Mouse (Mus musculus): Measurements from ENCODE around the gene Morn3. TPM values are rescaled to one million over a fixed set of nuclear protein-coding genes. Genes with fewer than 3 reads are reported as not detected.

Morn3 gene
- polyA plus RNA-seq, 1 experiment, result not detected

DNA sequence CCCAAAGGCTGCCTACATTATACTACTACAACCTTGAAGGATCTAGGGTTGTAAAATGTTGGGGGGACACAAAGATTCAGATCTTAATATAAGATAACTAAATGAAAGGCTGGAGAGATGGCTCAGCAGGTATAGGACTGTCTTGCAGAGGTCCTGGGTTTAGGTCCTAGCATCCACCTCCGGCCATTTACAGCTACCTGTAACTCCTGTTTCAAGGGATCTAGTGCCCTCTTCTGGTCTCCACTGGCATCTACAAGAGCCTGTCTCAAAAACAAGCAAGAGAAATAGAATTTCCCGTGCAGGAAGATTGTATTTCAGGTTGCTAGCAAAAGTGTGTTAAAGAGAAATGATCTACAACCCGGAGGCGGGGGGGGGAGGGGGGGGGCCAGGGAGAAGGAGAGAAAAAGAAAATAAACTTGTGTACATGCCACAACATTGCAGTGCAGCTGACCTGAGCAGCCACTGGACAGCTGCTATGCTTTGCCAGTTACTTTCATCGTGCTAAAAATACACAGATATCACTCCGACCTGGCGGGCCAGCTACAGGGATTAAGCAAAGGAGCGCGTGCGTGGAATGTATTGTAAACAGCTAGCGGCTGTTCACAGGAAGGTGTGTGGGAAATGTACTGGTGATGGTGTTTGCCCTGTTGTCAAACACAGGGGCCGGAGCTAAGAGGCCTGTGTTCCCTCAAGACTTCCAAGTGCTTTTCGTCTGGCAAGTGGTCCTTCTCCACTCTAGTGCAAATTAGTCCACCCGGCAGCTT, 13.1 kb upstream of the Morn3 start:
- WGBS, result 39% methylated on average over 14 of the region's 14 CpGs
- H3K27me3 ChIP-seq (ENCODE audit: control insufficient read depth, insufficient read depth, low read length), result no peaks in the 10 kb centered on the region
- H3K36me3 ChIP-seq (ENCODE audit: control insufficient read depth, insufficient read depth, low read length), result no peaks in the 10 kb centered on the region
- TF ChIP-seq CTCF (IDR thresholded peaks at IDR 0.05; ENCODE audit: extremely low read depth, insufficient read length, insufficient replicate concordance, low read depth, low read length) (peak; percentile 56; the same call in 1 of the 2 replicates), POLR2A (IDR thresholded peaks at IDR 0.05; ENCODE audit: low read depth, low read length) (no peak)
- H3K4me3 ChIP-seq (ENCODE audit: low read depth, low read length), result no peak overlapping the region
- H3K4me1 ChIP-seq (ENCODE audit: control insufficient read depth, insufficient read depth, insufficient read length, low read length), result no peaks in the 10 kb centered on the region; the same call in 1 of the 2 replicates
- peak overlapping the region; percentile 55 for H3K27ac ChIP-seq (ENCODE audit: insufficient read depth, low read depth, low read length)

GRCm38 (mm10) chr5:123058251-123059102, 11.7 kb upstream of the Morn3 start:
- Histone ChIP-seq H3K4me1 (ENCODE audit: control insufficient read depth, insufficient read depth, insufficient read length, low read length) (no peaks in the 10 kb centered on the region; the same call in 1 of the 2 replicates), H3K4me3 (ENCODE audit: low read depth, low read length) (peak overlapping the region; percentile 66), H3K27ac (ENCODE audit: insufficient read depth, low read depth, low read length) (peak overlapping the region; percentile 50), H3K27me3 (ENCODE audit: control insufficient read depth, insufficient read depth, low read length) (no peaks in the 10 kb centered on the region), H3K36me3 (ENCODE audit: control insufficient read depth, insufficient read depth, low read length) (no peaks in the 10 kb centered on the region)
- no peak for TF ChIP-seq POLR2A (IDR thresholded peaks at IDR 0.05; ENCODE audit: low read depth, low read length)
- TF ChIP-seq CTCF (IDR thresholded peaks at IDR 0.05; ENCODE audit: extremely low read depth, insufficient read length, insufficient replicate concordance, low read depth, low read length), result no peak
- 26% methylated on average over 16 of the region's 16 CpGs for WGBS

GRCm38 (mm10) chr5:123057366-123058250, 10.8 kb upstream of the Morn3 start:
- H3K4me3 ChIP-seq (ENCODE audit: low read depth, low read length), result peak overlapping the region; percentile 66
- TF ChIP-seq POLR2A (IDR thresholded peaks at IDR 0.05; ENCODE audit: low read depth, low read length), result peak; percentile 69
- TF ChIP-seq CTCF (IDR thresholded peaks at IDR 0.05; ENCODE audit: extremely low read depth, insufficient read length, insufficient replicate concordance, low read depth, low read length), result peak; percentile 44; the same call in 1 of the 2 replicates
- H3K27me3 ChIP-seq (ENCODE audit: control insufficient read depth, insufficient read depth, low read length), result no peaks in the 10 kb centered on the region
- H3K4me1 ChIP-seq (ENCODE audit: control insufficient read depth, insufficient read depth, insufficient read length, low read length), result no peaks in the 10 kb centered on the region; the same call in 1 of the 2 replicates
- WGBS, result 8% methylated on average over 48 of the region's 48 CpGs
- no peaks in the 10 kb centered on the region for H3K36me3 ChIP-seq (ENCODE audit: control insufficient read depth, insufficient read depth, low read length)
- peak overlapping the region; percentile 50 for H3K27ac ChIP-seq (ENCODE audit: insufficient read depth, low read depth, low read length)

- H3K27me3 ChIP-seq (ENCODE audit: control insufficient read depth, insufficient read depth, low read length), result no peaks in the 10 kb centered on the region
- H3K4me1 ChIP-seq (ENCODE audit: control insufficient read depth, insufficient read depth, insufficient read length, low read length), result no peaks in the 10 kb centered on the region; the same call in 1 of the 2 replicates
- WGBS, result 90% methylated on average over 5 of the region's 5 CpGs
- H3K27ac ChIP-seq (ENCODE audit: insufficient read depth, low read depth, low read length), result no peak overlapping the region
- peak; percentile 15; the same call in 1 of the 2 replicates for TF ChIP-seq CTCF (IDR thresholded peaks at IDR 0.05; ENCODE audit: extremely low read depth, insufficient read length, insufficient replicate concordance, low read depth, low read length)
- TF ChIP-seq POLR2A (IDR thresholded peaks at IDR 0.05; ENCODE audit: low read depth, low read length), result no peak
- H3K4me3 ChIP-seq (ENCODE audit: low read depth, low read length), result no peak overlapping the region
- H3K36me3 ChIP-seq (ENCODE audit: control insufficient read depth, insufficient read depth, low read length), result no peaks in the 10 kb centered on the region
Measured at GRCm38 (mm10) chr5:123051736-123052135, 4.9 kb upstream of the Morn3 start.

- no peak overlapping the region for H3K27ac ChIP-seq (ENCODE audit: insufficient read depth, low read depth, low read length)
- no peaks in the 10 kb centered on the region for H3K27me3 ChIP-seq (ENCODE audit: control insufficient read depth, insufficient read depth, low read length)
- 63% methylated on average over 9 of the region's 9 CpGs for WGBS
- TF ChIP-seq CTCF (IDR thresholded peaks at IDR 0.05; ENCODE audit: extremely low read depth, insufficient read length, insufficient replicate concordance, low read depth, low read length) (no peak), POLR2A (IDR thresholded peaks at IDR 0.05; ENCODE audit: low read depth, low read length) (no peak)
- H3K4me1 ChIP-seq (ENCODE audit: control insufficient read depth, insufficient read depth, insufficient read length, low read length), result no peaks in the 10 kb centered on the region; the same call in 1 of the 2 replicates
- H3K4me3 ChIP-seq (ENCODE audit: low read depth, low read length), result no peak overlapping the region
- H3K36me3 ChIP-seq (ENCODE audit: control insufficient read depth, insufficient read depth, low read length), result no peaks in the 10 kb centered on the region
Measured at GRCm38 (mm10) chr5:123050918-123051317, 4.1 kb upstream of the Morn3 start.

DNA sequence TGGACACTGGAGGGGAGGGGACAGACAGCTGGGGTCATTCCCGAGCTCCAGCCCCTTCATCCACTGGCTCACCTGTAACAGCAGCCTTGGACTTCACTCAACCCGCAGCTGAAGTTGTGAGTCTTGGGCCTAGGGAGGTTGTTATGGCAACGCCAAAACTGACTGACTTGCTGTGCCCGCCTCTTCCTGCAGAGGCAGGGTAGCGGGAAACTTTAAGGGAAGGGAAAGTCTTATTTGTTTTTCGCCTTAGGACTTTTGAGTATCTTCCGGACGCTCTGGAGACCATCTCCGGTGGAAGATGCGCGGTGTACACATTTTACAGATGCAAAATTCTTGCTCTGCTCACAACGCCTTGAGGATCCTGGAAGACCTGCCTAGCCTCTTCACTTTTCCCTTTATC, 2.5 kb upstream of the Morn3 start:
- H3K4me3 ChIP-seq (ENCODE audit: low read depth, low read length), result no peak overlapping the region
- H3K27ac ChIP-seq (ENCODE audit: insufficient read depth, low read depth, low read length), result no peak overlapping the region
- H3K36me3 ChIP-seq (ENCODE audit: control insufficient read depth, insufficient read depth, low read length), result no peaks in the 10 kb centered on the region
- no peaks in the 10 kb centered on the region for H3K27me3 ChIP-seq (ENCODE audit: control insufficient read depth, insufficient read depth, low read length)
- TF ChIP-seq POLR2A (IDR thresholded peaks at IDR 0.05; ENCODE audit: low read depth, low read length) (no peak), CTCF (IDR thresholded peaks at IDR 0.05; ENCODE audit: extremely low read depth, insufficient read length, insufficient replicate concordance, low read depth, low read length) (no peak)
- WGBS, result 9% methylated on average over 12 of the region's 12 CpGs
- no peaks in the 10 kb centered on the region; the same call in 1 of the 2 replicates for H3K4me1 ChIP-seq (ENCODE audit: control insufficient read depth, insufficient read depth, insufficient read length, low read length)
